Comparison of ENCODE assay signal across 13 mouse cellular contexts in genomic region chr16:94745016-94745415, GRCm38 (mm10).
A peak's percentile ranks its signal among the peaks of the same experiment; 100 is the strongest.
DNase-seq lines count a peak whose midpoint lies in the region; ATAC-seq and TF ChIP-seq lines count a peak whose summit lies in the region.
"Had no signal": no experiment of that assay in that cellular context is flagged by ENCODE, and none has a peak within 500 bp of the region (broad histone marks: within the 10 kb centered on the region; RNA-seq: fewer than 3 reads in every experiment).

No protein-coding gene starts in this region.

- H3K27me3 ChIP-seq in heart, postnatal 0 days (ENCODE audit: control insufficient read depth, insufficient read depth, low read length), result no peaks in the 10 kb centered on the region
- H3K27me3 ChIP-seq: embryonic facial prominence, embryonic 15.5 days; heart, embryonic 13.5 days had no signal

- peak; percentile 64 for DNase-seq in adrenal gland, postnatal 10 days
- DNase-seq in adrenal gland, adult 18-20 months (ENCODE audit: low spot score in 2 of 2), result no peak
- peak; percentile 25 for DNase-seq in ovary, adult 18-20 months (ENCODE audit: low spot score)
- DNase-seq in ovary, postnatal 10 days (ENCODE audit: low spot score), result no peak
- peak; percentile 40 for DNase-seq in heart, postnatal 0 days (ENCODE audit: low spot score)
- peak; percentile 50 for DNase-seq in testis, postnatal 10 days (ENCODE audit: low spot score)
- no peak for DNase-seq in spleen, postnatal 10 days (ENCODE audit: low spot score in 2 of 2)
- no peak for DNase-seq in kidney, postnatal 25 days
- DNase-seq: kidney, adult 9 months; liver, postnatal 0 days had no signal

- no peak overlapping the region for H3K9ac ChIP-seq in heart, postnatal 0 days (replicated peaks; ENCODE audit: low read depth, low read length)
- H3K9ac ChIP-seq: embryonic facial prominence, embryonic 15.5 days; liver, postnatal 0 days had no signal

- H3K4me2 ChIP-seq in heart, postnatal 0 days (ENCODE audit: low read depth, low read length), result no peak overlapping the region
- H3K4me2 ChIP-seq: embryonic facial prominence, embryonic 15.5 days had no signal

- H3K4me1 ChIP-seq in heart, postnatal 0 days (ENCODE audit: control insufficient read depth, insufficient read depth), result peaks cover 22% of the 10 kb centered on the region

- H3K36me3 ChIP-seq in heart, postnatal 0 days (replicated peaks; ENCODE audit: control insufficient read depth, insufficient read depth, low read length), result no peaks in the 10 kb centered on the region
- H3K36me3 ChIP-seq: embryonic facial prominence, embryonic 15.5 days; G1E had no signal

- no peaks in the 10 kb centered on the region for H3K9me3 ChIP-seq in heart, postnatal 0 days (replicated peaks; ENCODE audit: control insufficient read depth, low read length)
- H3K9me3 ChIP-seq: embryonic facial prominence, embryonic 15.5 days; G1E; heart, embryonic 13.5 days had no signal

- ATAC-seq in heart, postnatal 0 days (ENCODE audit: insufficient read depth, low read depth), result no peak
- ATAC-seq: liver, postnatal 0 days had no signal

- no peak overlapping the region for H3K4me3 ChIP-seq in heart, postnatal 0 days (ENCODE audit: low read depth, low read length)
- H3K4me3 ChIP-seq: embryonic facial prominence, embryonic 15.5 days; heart, embryonic 13.5 days had no signal

- H3K27ac ChIP-seq in heart, postnatal 0 days (ENCODE audit: low read depth), result peak overlapping the region; percentile 67
- H3K27ac ChIP-seq: embryonic facial prominence, embryonic 15.5 days had no signal

- WGBS in heart, postnatal 0 days, result 57% methylated on average over 9 of the region's 9 CpGs

- no peak for TF ChIP-seq EP300 in heart, postnatal 0 days (IDR thresholded peaks at IDR 0.05; ENCODE audit: low read depth)

- no peak for TF ChIP-seq CTCF in heart, postnatal 0 days (IDR thresholded peaks at IDR 0.05; ENCODE audit: low read depth)

Comparison
In these comparisons a context has a peak if more than half of its experiments do, and no peak if none do; other contexts are left out.
1. DNase-seq: peak in adrenal gland, postnatal 10 days (single experiment), ovary, adult 18-20 months (single experiment), heart, postnatal 0 days (single experiment) and testis, postnatal 10 days (single experiment); none in adrenal gland, adult 18-20 months (0 of 2), ovary, postnatal 10 days (single experiment), spleen, postnatal 10 days (0 of 2) and kidney, postnatal 25 days (0 of 2).